Mouse (Mus musculus): ENCODE data around the gene AI837181. TPM values are rescaled to one million over a fixed set of nuclear protein-coding genes. Genes with fewer than 3 reads are reported as not detected.

The AI837181 gene
- polyA plus RNA-seq, 1 experiment, result 55.5 TPM

- no peak for DNase-seq (ENCODE audit: low read depth, low spot score)
- WGBS, result 1% methylated on average over 16 of the region's 16 CpGs
These were observed 8.3 kb downstream of the AI837181 start for GRCm38 (mm10) chr19:5432992-5433852.

GRCm38 (mm10) chr19:5433951-5434350 is 9.0 kb downstream of the AI837181 start:
- 63% methylated on average over 7 of the region's 7 CpGs for WGBS
- DNase-seq (ENCODE audit: low read depth, low spot score), result no peak

GRCm38 (mm10) chr19:5444371-5444908 is 19.5 kb downstream of the AI837181 start:
- WGBS, result 66% methylated on average over 9 of the region's 9 CpGs
- no peak for DNase-seq (ENCODE audit: low read depth, low spot score)

- DNase-seq (ENCODE audit: low read depth, low spot score), result no peak
- 54% methylated on average over 7 of the region's 7 CpGs for WGBS
These were observed 20.0 kb downstream of the AI837181 start for GRCm38 (mm10) chr19:5444954-5445353.

- DNase-seq (ENCODE audit: low read depth, low spot score), result no peak
- WGBS, result 95% methylated on average over 5 of the region's 5 CpGs
These were observed 20.8 kb downstream of the AI837181 start for GRCm38 (mm10) chr19:5445747-5446146.

GRCm38 (mm10) chr19:5447515-5448353 is 22.8 kb downstream of the AI837181 start, which contains the start of gene Fosl1:
Gene Fosl1 (plus strand): TSS chr19:5447547.
- WGBS, result 1% methylated on average over 70 of the region's 70 CpGs
- DNase-seq (ENCODE audit: low read depth, low spot score), result no peak

GRCm38 (mm10) chr19:5448354-5449150 is 23.6 kb downstream of the AI837181 start:
- 6% methylated on average over 36 of the region's 36 CpGs for WGBS
- no peak for DNase-seq (ENCODE audit: low read depth, low spot score)

GRCm38 (mm10) chr19:5449673-5450072 is 24.7 kb downstream of the AI837181 start:
- 72% methylated on average over 3 of the region's 3 CpGs for WGBS
- DNase-seq (ENCODE audit: low read depth, low spot score), result no peak

- DNase-seq (ENCODE audit: low read depth, low spot score), result no peak
- 72% methylated on average over 6 of the region's 6 CpGs for WGBS
These were observed 26.8 kb downstream of the AI837181 start for GRCm38 (mm10) chr19:5451766-5452165.

- 79% methylated on average over 12 of the region's 12 CpGs for WGBS
These were observed 30.1 kb downstream of the AI837181 start for GRCm38 (mm10) chr19:5455037-5455436.

GRCm38 (mm10) chr19:5455568-5455967 is 30.6 kb downstream of the AI837181 start:
- WGBS, result 81% methylated on average over 8 of the region's 8 CpGs
- no peak for DNase-seq (ENCODE audit: low read depth, low spot score)

More at GRCm38 (mm10) chr19:5455037-5455436, 30.1 kb downstream of the AI837181 start:
- no peak for DNase-seq (ENCODE audit: low read depth, low spot score)

- 3% methylated on average over 26 of the region's 26 CpGs for WGBS
- DNase-seq (ENCODE audit: low read depth, low spot score), result no peak
These were observed 31.4 kb downstream of the AI837181 start for GRCm38 (mm10) chr19:5456241-5456921.

- peak; percentile 85 for DNase-seq (ENCODE audit: low read depth, low spot score)
- under 1% methylated on average over 70 of the region's 70 CpGs for WGBS
These were observed 32.2 kb downstream of the AI837181 start for GRCm38 (mm10) chr19:5456922-5457745.

GRCm38 (mm10) chr19:5457746-5458442 is 33.0 kb downstream of the AI837181 start, which contains the start of gene Ccdc85b:
Gene Ccdc85b (minus strand): TSS chr19:5457894.
- 10% methylated on average over 14 of the region's 14 CpGs for WGBS
- DNase-seq (ENCODE audit: low read depth, low spot score), result no peak

GRCm38 (mm10) chr19:5459019-5459418 is 34.1 kb downstream of the AI837181 start:
- 65% methylated on average over 7 of the region's 7 CpGs for WGBS
- no peak for DNase-seq (ENCODE audit: low read depth, low spot score)

GRCm38 (mm10) chr19:5459896-5460295 is 35.0 kb downstream of the AI837181 start:
- 14% methylated on average over 3 of the region's 3 CpGs for WGBS
- no peak for DNase-seq (ENCODE audit: low read depth, low spot score)

- no peak for DNase-seq (ENCODE audit: low read depth, low spot score)
- WGBS, result under 1% methylated on average over 32 of the region's 32 CpGs
These were observed 35.5 kb downstream of the AI837181 start, which contains the start of gene Fibp for GRCm38 (mm10) chr19:5460465-5460911. Gene Fibp (plus strand): TSS chr19:5460615.

Data from large intestine, adult 2 months (tissue).